Mouse (Mus musculus) megakaryocyte, embryonic 14.5 days (primary cell): ENCODE measurements at regions not wholly inside any gene's neighbourhood (a gene's known extent, or its start where the extent isn't known, plus 50 kb on each side); places are given as distances from the start of the nearest gene placed in this dataset.

Experiments used
- FLI1 ChIP-seq: IDR thresholded peaks from 2 replicates; pipeline ENCODE4 v1.6.1; 2012; ENCODE audit warnings: low read length, inconsistent platforms, mixed read lengths
- GATA1 ChIP-seq: IDR thresholded peaks from 3 replicates; pipeline ENCODE4 v1.6.1; 2012; ENCODE audit warnings: mixed read lengths, low read length, inconsistent platforms, borderline replicate concordance

- TF ChIP-seq GATA1 = no peak
- no peak for TF ChIP-seq FLI1
Observed at GRCm38 (mm10) chr1:128833096-128833715, 241.1 kb upstream of the Cxcr4 start.
